Mouse (Mus musculus): ENCODE measurements around the gene Ntrk1. TPM values are rescaled to one million over a fixed set of nuclear protein-coding genes. Genes with fewer than 3 reads are reported as not detected.

Gene Ntrk1
- total RNA-seq, 2 experiments from 2014 or later, result 0.14 to 0.47 TPM

DNA sequence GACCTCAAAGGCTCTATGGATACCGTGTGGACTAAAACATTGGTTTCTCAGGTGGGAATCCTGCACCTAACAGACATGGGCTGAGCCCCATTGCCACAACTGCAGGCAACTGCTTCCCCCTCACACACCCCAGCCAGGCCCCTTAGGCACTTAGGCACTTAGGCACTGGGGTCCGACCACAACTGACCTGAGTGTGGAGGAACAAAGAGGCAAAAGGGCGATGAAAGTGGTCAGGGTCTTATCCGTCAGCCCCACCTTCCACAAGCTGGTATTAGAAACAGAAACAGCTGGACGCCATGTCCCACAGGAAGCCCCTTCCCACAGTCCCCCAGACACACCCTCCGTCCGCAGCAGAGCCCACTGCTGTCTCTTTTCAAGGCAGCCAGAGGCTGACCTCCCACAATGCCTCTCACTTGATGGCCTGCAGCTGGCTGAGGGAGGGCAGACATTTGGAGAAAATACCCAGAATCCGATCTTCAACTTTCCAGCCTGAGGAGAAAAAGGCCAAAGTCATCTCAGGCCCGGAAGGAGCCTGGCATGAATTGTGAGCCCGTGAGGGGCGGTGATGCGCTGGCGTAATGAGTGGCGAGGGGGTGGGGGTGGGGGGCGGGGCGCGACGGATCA is 49.8 kb downstream of the Ntrk1 start:
- intact Hi-C loops (cut with DNase I), result no loop called here
- no peak overlapping the region for H3K27ac ChIP-seq
- TF ChIP-seq CTCF (IDR thresholded peaks at IDR 0.05), result no peak
- H3K4me3 ChIP-seq, result no peak overlapping the region
- no peak for DNase-seq (ENCODE audit: extremely low spot score in 1 of 2, low spot score in 2 of 2)

DNA sequence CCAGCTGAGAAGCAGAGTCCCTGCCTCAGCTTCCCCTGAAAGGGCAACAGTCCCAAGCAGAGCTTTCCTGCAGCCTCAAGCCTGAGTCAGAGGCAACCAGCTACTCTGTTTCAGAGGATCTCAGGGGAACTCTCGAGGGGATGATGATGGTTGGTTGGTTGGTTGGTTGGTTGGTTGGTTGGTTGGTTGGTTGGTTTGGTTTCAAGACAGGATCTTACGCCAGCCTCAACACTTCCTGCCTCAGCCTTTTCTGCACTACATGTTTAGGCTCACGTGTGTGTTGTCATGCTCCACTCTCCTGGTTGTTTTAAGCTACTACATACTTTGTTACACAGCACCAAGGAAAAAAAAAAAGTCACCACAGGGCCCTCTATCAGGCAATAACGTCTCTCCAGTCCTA is 51.0 kb downstream of the Ntrk1 start:
- intact Hi-C loops (cut with DNase I), result no loop called here
- TF ChIP-seq CTCF (IDR thresholded peaks at IDR 0.05), result no peak

DNA sequence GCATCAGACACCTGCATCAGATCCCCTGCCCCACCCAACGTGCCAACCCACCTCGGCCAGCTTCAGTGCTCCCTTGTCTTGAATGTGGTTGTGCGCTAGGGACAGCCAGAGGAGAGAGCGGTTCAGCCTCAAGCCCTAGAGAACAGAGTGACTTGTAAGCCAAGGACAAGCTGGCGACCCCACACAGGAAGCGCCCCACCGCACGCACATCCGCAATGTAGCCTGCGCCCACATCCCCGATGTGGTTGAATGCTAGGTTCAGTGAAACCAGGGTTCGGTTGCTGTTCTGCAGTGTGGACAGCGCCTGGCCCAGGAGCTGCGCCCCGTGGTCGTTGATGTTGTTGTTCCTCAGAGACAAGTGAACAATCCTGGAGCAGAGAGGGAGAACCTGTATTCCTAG is 52.2 kb downstream of the Ntrk1 start:
- no peak overlapping the region for H3K4me3 ChIP-seq
- no peak overlapping the region for H3K27ac ChIP-seq
- intact Hi-C loops (cut with DNase I), result no loop called here
- no peak for TF ChIP-seq CTCF (IDR thresholded peaks at IDR 0.05)
- no peak for DNase-seq (ENCODE audit: extremely low spot score in 1 of 2, low spot score in 2 of 2)

More for the DNA sequence above, 51.0 kb downstream of the Ntrk1 start:
- Histone ChIP-seq H3K27ac (no peak overlapping the region), H3K4me3 (no peak overlapping the region)
- no peak for DNase-seq (ENCODE audit: extremely low spot score in 1 of 2, low spot score in 2 of 2)

DNA sequence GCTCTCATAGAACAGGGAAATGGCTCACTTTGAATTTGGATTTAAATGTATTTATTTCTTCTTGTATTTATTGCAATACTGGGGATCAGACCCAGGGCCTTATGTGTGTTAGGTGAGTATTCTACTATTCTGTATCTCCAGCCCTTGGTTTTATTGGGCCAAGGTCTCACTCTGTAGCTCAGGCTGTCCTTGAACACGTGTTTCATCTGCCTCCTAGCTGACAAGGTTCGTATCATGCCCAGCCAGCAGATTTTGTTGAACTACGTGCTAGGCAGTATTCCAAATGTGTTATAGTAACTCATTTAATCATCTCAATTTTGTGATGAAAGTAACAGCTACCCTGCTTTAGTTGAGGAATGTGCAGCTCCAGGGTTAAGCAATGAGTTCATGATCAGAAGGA is 52.9 kb downstream of the Ntrk1 start:
- H3K4me3 ChIP-seq, result no peak overlapping the region
- DNase-seq (ENCODE audit: extremely low spot score in 1 of 2, low spot score in 2 of 2), result no peak
- intact Hi-C loops (cut with DNase I), result no loop called here
- H3K27ac ChIP-seq, result no peak overlapping the region
- TF ChIP-seq CTCF (IDR thresholded peaks at IDR 0.05), result no peak

DNA sequence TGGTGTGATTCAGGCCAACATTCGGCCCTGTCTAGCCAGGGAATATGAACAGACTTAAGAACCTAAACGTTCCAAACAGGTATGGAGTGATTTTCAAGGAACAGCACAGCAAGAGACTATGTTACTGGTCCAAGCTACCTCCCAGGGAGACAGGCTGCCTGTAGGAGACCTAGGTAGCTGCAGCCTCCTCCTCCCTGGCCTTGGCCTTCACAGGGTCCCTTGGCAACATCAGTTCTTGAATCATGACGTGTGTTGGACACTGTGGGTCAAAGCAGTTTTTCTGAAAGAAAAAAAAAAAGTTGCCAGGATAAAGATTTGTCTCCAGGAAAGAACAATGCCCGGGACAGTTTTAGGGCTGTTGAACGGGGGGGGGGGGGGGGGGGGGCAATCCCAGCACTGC is 56.1 kb downstream of the Ntrk1 start:
- TF ChIP-seq CTCF (IDR thresholded peaks at IDR 0.05), result no peak
- no peak for DNase-seq (ENCODE audit: extremely low spot score in 1 of 2, low spot score in 2 of 2)
- intact Hi-C loops (cut with DNase I), result no loop called here
- Histone ChIP-seq H3K27ac (no peak overlapping the region), H3K4me3 (no peak overlapping the region)

DNA sequence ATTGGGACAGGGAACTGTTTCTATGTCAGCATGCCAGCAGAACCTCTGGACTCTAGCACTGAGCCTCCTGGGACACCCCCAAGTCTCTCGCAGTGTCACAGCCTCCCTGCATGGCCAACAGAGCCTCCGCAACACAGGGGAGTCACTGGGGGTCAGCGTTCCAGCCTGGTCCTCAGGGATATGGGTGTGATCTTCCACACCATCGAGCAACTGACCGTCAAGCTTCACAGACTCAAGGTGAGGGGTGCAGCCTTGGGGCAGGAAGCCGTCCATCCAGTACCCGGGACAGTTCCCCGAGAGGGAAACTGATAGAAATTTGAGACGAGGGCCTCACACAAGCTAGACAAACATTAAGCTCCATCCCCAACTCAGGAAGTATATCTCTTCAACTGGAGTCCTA is 59.6 kb downstream of the Ntrk1 start:
- TF ChIP-seq CTCF (IDR thresholded peaks at IDR 0.05), result no peak
- intact Hi-C loops (cut with DNase I), result no loop called here
- DNase-seq (ENCODE audit: extremely low spot score in 1 of 2, low spot score in 2 of 2), result no peak
- Histone ChIP-seq H3K27ac (no peak overlapping the region), H3K4me3 (no peak overlapping the region)

DNA sequence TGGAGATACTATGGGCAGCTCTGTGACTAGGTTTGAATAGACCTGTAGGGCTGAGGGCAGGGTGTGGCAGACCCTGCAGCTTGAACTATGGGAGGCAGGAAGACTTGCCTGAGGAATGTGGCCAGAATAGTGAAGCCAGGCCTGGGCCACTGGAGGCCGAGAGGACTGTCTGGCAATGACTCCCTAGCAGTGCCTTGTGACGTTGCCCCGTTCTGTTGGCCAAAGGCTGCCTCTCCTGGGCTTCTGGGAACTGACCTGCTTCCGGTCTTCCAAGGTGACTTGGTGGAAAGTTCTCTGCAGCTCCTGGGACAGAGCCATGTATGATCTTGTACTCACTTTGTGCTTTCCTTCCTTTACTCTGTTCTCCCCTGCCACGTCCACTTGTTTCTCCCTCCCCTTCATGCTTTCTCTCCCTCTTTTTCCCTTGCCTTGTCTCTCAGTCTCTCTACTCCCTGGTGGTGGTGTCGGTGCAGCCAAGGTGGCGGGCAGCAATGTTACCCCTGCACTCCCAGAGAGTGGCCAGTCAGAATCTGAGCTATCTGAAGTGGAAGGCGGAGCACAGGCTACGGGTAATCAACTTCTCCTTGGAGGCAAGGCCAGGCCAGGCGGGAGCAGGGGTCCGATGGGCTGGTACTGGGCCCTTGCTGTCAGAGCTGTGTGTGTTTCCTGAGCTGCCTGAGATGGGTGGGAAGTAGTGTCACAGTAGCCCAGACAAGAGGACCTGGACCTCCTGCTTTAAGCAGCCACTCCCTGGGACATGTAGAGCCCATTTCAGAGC is 60.8 kb downstream of the Ntrk1 start:
- H3K4me3 ChIP-seq, result no peak overlapping the region
- intact Hi-C loops (cut with DNase I), result no loop called here
- TF ChIP-seq CTCF (IDR thresholded peaks at IDR 0.05), result no peak
- no peak overlapping the region for H3K27ac ChIP-seq
- no peak for DNase-seq (ENCODE audit: extremely low spot score in 1 of 2, low spot score in 2 of 2)

DNA sequence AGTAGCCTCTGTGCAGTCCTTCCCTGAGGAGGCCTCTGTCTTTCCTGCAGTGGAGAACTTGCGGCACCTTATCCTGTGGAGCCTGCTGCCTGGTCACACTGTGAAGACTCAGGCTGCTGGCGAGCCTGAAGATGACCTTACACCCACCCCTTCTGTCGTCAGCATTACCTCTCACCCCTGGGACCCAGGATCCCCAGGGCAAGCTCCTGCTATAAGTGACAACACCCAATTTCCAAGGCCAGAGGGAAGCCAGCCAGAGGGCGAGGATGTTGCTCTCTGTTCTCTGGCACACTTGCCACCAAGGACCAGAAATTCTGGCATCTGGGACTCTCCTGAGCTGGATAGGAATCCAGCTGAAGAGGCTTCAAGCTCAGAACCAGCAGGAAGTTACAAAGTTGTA is 61.9 kb downstream of the Ntrk1 start:
- no peak for TF ChIP-seq CTCF (IDR thresholded peaks at IDR 0.05)
- no peak overlapping the region for H3K27ac ChIP-seq
- intact Hi-C loops (cut with DNase I), result no loop called here
- DNase-seq (ENCODE audit: extremely low spot score in 1 of 2, low spot score in 2 of 2), result no peak
- H3K4me3 ChIP-seq, result no peak overlapping the region

DNA sequence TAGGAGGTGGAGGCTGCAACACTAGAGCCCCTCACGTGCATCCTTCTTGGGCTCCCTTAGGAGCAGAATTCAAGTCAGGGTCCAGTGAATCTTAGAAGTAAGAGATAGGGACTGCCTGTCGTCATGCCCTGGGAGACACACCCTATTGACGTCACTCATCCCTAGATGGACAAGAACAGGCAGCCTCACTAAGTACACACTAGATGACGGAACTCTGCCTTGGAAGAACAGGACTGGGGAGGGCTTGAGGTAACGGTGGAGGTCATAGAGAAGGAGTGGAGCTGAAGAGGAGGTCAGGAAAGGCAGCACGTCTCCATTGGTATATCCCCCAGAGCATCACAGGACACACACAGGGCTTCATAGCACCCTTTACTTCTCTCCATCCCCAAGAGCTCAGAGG is 66.3 kb downstream of the Ntrk1 start:
- DNase-seq (ENCODE audit: extremely low spot score in 1 of 2, low spot score in 2 of 2), result no peak
- Histone ChIP-seq H3K27ac (no peak overlapping the region), H3K4me3 (no peak overlapping the region)
- TF ChIP-seq CTCF (IDR thresholded peaks at IDR 0.05), result no peak
- intact Hi-C loops (cut with DNase I), result no loop called here

Other genes starting within 250 kb of the Ntrk1 start
- 10 to 100 TPM; 60.2 to 60.3 TPM for gene Arhgef11, start 177.6 kb downstream of the Ntrk1 start, total RNA-seq (2021)
- gene Lrrc71, start 46.5 kb downstream of the Ntrk1 start, total RNA-seq (2021), result under 1 TPM; 0.16 to 0.54 TPM
- under 1 TPM; 0.54 to 0.72 TPM for gene Insrr, start 1.8 kb upstream of the Ntrk1 start, total RNA-seq (2021)
- 1 to 10 TPM; 7.8 to 7.9 TPM for gene Pear1, start 29.1 kb upstream of the Ntrk1 start, total RNA-seq (2021)
- gene Sh2d2a, start 51.6 kb upstream of the Ntrk1 start, total RNA-seq (2021), result not detected
- 10 to 100 TPM; 58.3 to 60.6 TPM for gene Prcc, start 90.4 kb upstream of the Ntrk1 start, total RNA-seq (2021)
- gene Hdgf, start 111.2 kb upstream of the Ntrk1 start, total RNA-seq (2021), result 100 to 1,000 TPM; 148 to 151 TPM
- 10 to 100 TPM; 52.6 to 55.1 TPM for gene Mrpl24, start 124.3 kb upstream of the Ntrk1 start, total RNA-seq (2021)
- gene Isg20l2, start 135.2 kb upstream of the Ntrk1 start, total RNA-seq (2021), result 10 to 100 TPM; 15.1 to 15.6 TPM
- gene Rrnad1, start 135.6 kb upstream of the Ntrk1 start, total RNA-seq (2021), result 10 to 100 TPM; 22.9 to 24.7 TPM
- 1 to 10 TPM; 4.5 to 8.2 TPM for gene Crabp2, start 153.5 kb upstream of the Ntrk1 start, total RNA-seq (2021)
- 1 to 10 TPM; 5.7 to 6.2 TPM for gene Nes, start 175.9 kb upstream of the Ntrk1 start, total RNA-seq (2021)
- 100 to 1,000 TPM; 241 to 256 TPM for gene Bcan, start 205.1 kb upstream of the Ntrk1 start, total RNA-seq (2021)
- 10 to 100 TPM; 11.3 to 13.5 TPM for gene Hapln2, start 232.4 kb upstream of the Ntrk1 start, total RNA-seq (2021)
- 10 to 100 TPM; 17.5 to 19.1 TPM for gene Gpatch4, start 247.9 kb upstream of the Ntrk1 start, total RNA-seq (2021)